Mouse (Mus musculus) brain, adult 2 months (tissue): ENCODE data around the gene Slc4a4.
"Not testable (repeated sequence)": the region's sequence is repeated elsewhere in the genome, so short reads cannot be mapped to it uniquely, and the experiment has no call there.

Experiments used
- DNase-seq: peaks from one replicate; pipeline ENCODE4 v3.0.0; 2011; ENCODE audit warnings: low read depth, low spot score

Slc4a4 gene

DNA sequence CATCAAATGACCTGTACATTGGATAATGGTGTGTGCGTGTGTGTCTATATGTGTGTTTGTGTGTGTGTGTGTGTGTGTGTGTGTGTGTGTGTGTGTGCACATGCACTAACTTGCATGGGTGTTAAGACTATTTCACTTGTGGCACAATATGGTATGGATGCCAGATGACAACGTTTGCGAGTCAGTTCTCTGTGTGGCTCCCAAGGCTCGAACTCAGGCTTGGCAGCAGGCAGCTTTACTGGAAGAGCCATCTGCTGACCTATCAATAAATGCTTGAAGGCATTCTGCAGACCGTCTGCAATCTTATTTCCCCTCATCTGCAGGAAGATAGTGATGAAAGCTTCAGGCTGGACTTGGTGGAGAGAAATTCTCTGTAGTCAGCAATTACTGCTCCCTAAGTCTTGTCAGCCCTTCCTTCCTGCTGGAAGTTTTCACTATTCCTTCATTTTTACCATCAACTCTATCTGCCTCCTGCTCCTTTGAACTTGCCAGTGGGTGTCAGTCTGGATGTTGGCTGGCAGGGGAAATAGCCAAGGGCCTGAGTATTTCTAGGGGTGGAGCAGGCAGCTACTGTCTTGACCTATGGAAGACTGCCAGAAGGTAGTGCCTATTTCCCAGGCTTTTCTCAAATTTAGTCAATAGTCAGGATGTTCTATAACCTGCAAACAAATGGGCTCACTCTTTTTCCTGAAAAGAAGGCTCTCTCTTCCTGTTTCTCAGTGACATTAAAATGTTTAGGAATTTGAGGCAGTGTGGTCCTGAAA is 73.9 kb downstream of the Slc4a4 start:
- peak; percentile 54 for DNase-seq

DNA sequence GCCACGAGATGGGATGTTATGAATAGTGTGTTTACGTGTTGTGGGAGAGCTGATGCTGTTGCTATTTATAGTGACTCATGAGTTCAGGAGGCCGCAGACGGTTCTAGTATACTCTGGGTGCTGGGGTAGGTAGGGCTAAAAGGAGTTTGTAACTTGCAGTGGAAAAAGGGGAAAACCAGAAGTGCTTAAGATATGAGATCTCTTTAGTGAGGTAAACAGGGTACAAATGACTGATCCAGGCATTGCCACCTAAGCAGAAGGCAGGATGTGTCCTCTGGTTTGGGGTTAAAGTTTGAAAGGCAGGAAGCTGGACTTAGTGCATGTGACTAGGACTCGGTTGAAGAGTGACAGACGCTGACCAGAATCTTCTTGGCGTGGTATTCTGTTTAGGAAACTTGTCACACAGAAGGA is 74.7 kb downstream of the Slc4a4 start:
- no peak for DNase-seq

DNA sequence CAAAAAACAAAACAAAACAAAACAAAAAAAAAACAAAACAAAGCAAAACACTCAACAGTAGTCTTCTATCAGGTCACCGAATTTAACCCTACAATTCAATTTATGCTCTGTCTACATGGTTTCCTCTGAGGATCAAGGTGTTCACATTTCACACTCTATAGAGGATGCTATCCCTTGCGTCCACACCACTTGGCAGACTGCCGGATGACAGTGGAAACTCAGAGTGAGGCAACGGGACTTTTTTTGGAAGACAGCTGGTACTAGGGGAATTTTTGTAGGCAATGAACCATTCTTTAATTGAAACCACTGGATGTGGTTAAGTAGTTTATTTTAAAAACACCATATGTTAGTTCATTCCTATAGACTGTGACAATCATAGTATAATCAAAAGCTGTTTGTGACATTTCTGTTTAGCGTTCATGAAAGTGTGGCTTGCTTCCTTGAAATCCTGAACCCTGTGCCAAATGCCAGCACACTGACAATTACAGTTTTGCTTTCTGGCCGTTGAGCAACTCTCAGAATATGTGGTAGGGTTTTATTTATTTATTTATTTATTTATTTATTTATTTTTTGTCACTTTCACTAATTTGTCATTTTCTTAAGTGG is 78.2 kb downstream of the Slc4a4 start:
- peak; percentile 69 for DNase-seq

DNA sequence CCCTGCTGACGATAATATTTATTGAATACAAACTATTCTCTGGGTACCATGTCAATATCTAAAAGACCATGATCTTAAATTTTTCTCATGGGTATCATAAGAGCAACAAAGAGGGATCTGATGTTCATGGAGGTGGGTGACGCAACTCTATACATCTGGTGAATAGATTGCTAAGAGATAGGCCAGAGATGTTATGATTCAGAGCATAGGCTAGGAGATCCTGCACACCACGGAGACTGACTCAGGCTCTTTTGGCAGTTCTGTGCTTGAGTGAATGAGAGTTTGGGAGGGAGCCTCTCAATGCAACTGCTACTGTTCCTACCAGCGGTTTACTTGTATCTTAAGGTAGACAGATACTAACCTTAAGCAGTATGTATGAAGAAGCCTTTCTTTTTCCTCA is 79.9 kb downstream of the Slc4a4 start:
- DNase-seq, result peak; percentile 56

DNA sequence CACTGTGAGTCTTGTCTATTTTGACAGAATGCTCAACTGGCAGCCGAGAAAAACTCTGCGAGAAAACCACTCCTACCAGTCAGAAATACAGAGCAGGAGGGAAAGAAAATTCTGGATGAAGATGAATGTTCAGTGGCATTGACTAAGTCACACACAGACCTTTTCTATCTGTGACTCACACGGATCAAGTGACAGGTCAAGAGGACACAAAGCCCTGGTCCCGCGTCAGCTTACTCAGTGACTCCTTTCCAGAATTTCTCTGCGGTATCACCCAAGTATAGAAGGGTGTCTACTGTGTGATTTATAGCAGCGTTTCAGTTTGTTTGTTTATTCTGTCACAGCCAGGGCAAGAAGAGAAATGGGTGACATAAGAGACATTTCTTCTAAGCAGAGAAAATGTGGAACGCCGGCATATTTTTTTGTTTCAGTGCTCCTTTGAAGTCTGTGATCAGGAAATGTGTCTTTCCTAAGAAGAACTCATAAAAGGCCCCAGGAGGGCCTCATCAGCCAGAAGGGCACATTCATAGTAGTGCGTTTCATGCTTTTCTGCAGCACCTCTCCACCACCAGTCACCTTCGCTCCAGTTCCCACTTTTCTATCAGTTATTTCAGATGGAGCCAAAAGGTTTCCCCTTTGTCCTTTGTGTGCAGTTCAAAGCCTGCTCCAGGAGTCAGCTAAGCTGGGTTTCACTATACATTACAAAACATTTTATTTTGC is 82.5 kb downstream of the Slc4a4 start:
- peak; percentile 24 for DNase-seq

DNA sequence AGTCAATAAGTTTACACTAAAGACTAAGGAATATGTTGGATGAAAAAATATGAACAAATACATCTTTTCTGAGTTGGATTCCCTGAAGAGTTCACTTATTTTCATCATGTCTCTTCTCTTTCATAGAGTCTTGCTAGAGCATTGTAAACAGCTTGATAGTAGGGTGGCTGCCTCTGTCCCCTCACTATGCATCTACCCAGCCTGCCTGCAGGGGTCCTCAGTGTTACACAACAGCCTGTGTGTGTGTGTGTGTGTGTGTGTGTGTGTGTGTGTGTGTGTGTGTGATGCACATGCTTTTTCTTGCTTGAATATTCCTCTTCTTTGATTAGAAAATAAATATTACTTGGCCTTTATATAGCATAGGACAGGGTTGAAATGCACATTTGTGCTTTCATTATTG is 84.9 kb downstream of the Slc4a4 start:
- DNase-seq, result no peak

DNA sequence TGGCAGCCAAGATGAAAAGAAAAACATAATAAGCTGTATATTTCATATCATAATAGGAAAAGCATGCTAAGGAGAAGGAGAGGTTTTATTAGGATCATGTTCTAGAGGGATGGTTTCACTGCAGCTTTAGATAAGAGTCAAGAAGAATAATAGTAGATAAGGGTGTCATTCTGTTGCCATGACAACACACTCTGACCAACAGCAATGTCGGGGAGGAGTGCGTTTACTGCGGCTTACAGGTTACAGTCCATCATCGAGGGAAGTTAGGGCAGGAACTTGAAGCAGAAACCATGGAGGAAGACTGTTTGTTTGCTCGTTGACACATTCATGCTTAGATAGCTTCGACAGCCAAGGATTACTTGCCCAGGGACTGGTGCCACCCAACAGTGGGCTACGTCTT is 85.7 kb downstream of the Slc4a4 start:
- no peak for DNase-seq

DNA sequence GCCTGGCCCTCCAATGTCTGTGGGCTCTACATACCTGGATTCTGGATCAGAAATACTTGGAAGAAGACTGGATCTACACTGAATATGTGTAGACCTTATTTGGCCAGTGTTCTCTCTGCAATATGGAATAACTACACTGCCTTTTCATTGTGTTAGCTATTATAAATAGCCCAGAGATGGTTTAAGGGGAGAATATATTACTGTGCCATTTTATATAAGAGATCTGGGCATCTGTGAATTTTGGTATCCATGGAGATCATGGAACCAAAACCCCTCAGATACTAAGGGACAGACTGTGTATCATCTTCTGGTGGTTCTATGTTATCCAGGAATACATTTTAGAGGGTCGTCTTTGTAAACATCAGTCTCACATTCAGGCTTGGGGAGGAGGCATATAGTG is 86.5 kb downstream of the Slc4a4 start:
- no peak for DNase-seq

DNA sequence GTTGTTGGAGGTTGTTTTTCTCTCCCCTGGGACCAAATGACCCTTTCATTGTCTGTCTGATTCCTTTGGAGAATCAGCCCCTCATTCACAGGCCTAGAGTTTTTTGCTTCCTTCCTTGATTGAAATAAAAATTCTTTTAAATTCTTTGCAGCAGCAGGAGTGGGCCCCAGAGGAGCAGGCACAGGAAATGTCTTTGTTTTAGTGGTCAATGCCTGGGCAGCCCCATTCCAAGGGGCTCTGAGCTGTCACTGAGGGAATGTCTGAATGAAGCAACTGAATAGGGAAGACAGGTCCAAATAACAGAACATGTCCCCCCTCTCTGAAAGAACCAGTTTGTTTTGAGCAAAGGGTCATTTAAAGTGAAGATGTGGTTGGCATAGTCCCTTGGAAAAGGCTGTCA is 89.1 kb downstream of the Slc4a4 start:
- no peak for DNase-seq

DNA sequence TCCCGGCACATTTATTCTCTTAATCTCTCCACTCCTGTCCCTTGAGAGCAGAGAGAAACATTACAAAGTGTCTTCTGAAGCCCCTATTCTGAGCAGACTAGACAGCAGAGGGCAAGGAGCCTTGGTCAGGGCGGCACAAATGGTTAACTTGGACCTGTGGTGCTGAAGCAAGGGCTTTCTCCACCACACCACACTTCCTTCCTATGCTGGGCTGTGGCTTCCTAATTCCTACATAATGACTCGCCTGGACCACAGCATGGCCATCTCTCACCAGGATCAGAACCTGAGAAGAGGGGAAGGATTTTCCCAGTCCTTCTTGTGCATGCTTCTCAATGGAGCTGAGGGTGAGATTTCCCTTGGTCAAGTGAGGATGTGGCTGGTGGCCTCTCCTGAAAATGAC is 89.8 kb downstream of the Slc4a4 start:
- DNase-seq, result no peak

DNA sequence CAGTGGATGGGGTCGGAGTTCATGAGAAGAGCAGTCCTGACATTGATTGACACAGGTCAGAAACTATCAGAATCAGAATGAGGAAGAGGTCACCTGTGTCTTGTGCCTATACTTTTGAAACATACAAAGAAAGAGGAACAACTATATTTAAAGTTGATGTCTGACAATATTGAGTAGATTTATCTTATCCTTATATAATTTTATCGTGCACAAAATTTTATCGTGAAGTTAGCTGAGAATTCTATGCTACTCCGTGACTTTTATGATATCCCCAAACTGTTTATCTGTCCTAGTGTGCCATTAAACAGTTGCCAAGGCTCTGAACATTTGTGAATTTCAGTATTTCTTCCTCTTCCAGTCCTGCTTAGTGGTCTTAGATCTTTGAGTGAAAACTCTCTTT is 94.1 kb downstream of the Slc4a4 start:
- DNase-seq, result no peak

DNA sequence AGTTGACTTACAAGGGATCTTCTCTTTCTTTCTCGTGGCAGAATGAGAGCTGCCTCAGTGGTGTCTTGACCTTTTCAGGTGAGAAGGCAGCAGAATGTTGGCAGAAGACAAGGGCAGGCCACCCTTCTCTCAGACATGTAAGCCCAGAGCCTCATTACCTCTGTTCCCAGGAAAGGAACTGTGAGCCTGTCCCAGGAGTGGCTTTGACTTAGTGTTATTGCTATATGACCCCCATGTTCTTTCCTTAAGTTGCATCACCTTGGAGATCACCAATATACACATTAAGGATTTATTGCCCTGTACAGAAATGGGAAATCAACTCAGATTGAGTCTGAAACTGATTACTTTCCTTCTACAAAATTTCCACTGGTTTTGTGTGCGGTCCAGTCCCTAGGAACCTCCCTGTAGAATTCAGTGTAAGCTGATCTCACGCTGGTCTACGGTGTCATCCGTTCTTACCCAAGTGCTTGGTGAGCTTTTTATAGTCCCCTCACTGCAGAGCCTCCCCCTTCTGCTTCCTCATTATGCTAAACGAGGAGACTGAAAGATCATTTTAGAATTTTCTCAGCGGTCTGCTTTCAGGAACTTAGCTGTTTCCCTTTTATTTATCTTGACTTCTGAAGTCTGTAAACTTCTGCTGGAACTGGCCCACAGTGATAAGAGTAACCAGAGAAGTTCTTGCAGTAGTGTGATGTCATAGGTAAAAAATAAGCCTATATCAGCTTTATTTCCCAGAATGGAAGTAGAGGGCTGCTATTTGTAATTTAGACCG is 94.8 kb downstream of the Slc4a4 start:
- DNase-seq, result peak; percentile 58

DNA sequence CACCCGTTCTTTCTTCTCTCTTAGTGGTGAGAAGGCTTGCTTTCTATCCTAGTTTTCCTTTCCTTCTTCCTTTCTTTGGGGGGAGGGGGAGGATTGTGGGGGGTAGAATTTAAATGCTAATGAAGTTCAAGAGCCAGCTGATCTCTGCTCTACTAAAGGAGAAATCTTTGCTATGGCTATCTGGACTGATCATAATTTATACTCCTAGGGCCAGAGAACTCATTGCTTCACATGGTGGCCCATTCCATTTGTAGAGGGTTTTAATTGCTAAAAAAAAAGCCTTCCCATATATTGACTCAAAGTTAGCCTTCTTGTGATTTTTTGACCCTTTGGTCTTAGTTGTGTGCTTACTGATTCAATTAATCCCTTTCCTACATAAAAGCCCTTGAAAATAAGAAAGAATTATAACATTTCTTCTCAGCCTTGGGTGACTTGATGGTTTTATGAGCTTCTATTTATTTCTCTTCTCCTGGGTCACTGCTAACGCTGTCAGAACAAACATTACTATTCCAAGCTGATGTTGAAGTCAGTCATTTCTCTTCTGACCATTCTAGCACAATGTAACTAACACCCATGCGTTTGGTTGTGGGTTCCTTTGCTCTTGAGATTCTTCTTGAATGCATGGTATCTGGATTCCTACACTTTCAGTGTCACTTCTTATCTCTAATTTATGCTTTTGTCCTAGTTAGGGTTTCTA is 95.6 kb downstream of the Slc4a4 start:
- DNase-seq, result no peak

DNA sequence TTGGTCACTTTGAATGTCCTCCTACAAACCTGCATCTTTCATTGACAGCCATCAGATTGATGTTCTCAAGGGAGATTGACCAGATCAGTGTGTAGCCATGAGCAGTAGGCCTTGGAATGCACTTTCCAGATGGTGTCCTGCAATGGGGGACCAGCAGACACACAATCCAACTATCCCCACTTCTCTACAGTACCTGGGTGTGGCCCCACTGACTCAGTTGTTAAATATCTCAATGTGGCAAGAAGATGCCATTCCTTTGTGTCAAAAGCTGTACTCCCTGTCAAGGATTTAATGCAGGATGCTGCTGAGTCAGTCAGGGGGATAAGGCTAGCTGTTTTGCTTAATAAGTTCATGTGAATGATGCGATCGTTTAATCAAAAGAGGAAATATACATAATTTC is 96.6 kb downstream of the Slc4a4 start:
- no peak for DNase-seq

DNA sequence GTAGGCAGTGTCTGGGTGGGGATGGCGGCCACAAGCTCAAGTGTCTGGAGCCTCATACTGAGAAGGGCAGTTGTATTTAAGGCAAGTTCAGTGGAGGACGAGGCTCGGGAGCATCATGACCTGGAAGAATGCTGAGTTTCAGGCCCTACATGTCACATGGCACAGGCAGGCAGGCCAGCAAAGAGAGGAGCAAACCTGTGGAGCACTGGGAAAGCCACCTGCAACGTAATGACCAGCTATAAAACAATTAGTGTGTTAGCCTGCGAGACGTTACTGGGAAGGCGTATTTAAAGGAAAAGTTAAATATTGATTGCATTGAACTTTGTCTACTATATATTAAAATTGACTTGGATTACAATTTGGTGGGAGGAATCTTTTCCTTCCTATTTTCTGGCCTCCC is 97.0 kb downstream of the Slc4a4 start:
- DNase-seq, result no peak

DNA sequence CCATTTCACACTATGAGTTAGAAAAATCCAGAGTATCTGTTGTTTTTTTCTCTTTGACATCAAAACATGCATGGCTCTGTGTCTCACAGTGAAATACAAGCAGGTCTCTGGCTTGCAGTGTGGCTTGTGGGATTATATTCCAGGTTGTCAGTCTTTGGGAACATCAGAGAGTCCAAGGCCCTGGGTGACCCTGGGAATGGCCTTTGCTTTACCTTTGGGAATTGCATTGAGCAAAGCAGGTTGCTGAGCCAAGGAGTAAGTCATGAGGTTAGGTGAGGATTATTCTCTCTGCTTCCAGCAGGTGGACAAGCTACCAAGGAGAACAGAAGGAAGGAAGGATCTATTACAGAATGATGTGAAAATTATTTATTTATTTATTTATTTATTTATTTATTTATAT is 102.4 kb downstream of the Slc4a4 start:
- DNase-seq, result no peak

DNA sequence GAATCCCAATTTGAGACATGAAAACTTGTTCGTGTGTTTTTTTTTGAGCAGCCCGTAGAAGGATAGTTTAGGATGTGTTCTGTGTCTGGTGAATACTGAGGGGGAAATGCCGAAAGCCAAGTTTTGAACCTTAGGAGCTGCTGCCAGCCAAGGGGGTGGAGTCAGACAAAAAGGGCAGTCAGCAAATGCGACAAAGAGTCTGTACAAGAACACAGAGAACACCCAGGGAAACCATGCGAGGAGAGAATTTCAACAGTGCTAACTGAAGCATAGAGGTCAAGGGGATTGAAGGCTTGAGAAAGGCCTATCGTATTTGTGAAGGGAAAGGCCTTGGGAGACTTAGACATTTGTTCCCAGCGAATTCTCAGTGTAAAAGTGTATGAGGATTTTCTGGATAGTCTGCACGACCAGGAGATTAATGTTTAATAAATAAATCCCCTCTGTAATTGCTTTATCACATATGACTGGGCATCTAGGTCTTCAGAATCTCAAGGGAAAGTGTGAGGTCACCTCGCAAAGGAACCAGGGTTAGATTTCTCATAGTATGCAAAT is 103.7 kb downstream of the Slc4a4 start:
- DNase-seq, result no peak

DNA sequence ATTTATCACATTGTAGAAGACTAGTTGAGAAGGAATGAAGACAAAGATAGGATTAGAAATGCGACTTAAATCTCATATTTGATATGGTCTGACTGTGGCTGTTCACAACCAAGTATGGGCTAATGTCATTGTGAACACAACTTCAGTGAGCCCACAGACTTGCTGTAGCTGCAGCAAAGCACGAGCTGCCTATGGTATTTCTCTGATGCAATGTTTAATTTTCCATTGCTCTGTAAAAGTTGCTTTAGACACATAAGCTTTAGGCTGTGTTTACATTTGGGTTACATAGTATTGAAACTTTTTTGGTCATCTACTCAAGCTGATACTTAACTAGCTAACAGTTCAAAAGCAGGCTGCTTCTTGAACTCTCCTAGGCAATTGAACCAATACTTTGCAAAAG is 104.7 kb downstream of the Slc4a4 start:
- DNase-seq, result not testable (repeated sequence)

DNA sequence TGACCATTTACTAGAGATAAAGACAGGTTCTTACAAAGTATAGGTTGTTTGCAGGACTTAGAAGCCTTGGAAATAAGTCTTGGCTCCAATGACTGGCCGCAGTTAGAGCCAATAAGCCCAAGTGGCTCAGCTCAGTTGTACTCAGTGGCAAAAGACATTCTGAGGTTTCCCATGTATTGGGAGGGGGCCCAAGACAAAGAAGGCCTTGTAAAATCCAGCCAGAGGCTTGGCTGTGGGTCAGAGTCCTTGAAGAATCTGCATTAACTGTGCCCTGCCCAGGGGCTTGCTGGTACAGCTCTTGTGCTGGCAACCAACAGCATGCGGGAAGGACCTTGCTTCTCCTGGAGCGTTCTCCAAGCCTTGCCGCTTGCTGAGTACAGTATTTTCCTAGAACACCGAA is 107.9 kb downstream of the Slc4a4 start:
- DNase-seq, result peak; percentile 36

DNA sequence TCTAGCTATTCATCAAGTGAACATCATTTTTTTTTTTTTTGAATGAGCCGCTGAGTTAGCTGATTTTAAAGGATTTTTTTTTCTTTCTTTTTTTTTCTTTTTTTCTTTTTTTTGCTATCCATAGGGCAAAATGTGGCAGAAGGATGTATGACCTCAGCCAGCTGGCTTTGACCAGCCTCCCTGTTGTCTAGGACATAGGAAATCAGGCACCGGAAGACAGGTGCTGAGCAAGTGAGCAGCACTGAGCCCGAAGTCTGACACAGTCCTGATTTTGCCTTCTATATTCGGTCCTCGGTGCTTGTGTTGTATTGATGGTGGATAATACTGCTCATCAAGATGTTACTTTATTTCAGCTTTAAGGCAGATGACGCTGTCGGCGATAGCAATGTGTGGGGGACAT is 109.6 kb downstream of the Slc4a4 start:
- peak; percentile 67 for DNase-seq

DNA sequence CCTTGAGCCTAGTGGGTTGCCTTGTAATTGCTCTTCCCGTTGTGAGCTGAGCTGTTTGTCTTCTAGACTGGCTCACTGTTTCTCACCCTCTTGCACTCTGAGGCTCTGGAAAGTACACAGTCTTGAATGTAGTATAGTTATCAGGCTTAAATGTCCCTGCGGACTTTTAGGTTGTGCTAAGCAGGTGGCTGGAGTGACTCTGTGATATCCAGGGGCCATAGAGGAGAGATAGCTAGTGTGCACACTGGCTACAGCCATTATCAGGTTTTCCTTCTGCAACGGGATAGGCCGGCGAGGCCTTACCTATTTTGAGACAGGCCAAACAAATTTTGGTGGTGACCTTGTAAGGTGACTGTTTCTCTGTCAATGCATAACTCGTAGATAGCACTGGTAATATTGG is 110.7 kb downstream of the Slc4a4 start:
- no peak for DNase-seq
